8 mouse cellular contexts compared by ENCODE assay signal in the genomic region with DNA sequence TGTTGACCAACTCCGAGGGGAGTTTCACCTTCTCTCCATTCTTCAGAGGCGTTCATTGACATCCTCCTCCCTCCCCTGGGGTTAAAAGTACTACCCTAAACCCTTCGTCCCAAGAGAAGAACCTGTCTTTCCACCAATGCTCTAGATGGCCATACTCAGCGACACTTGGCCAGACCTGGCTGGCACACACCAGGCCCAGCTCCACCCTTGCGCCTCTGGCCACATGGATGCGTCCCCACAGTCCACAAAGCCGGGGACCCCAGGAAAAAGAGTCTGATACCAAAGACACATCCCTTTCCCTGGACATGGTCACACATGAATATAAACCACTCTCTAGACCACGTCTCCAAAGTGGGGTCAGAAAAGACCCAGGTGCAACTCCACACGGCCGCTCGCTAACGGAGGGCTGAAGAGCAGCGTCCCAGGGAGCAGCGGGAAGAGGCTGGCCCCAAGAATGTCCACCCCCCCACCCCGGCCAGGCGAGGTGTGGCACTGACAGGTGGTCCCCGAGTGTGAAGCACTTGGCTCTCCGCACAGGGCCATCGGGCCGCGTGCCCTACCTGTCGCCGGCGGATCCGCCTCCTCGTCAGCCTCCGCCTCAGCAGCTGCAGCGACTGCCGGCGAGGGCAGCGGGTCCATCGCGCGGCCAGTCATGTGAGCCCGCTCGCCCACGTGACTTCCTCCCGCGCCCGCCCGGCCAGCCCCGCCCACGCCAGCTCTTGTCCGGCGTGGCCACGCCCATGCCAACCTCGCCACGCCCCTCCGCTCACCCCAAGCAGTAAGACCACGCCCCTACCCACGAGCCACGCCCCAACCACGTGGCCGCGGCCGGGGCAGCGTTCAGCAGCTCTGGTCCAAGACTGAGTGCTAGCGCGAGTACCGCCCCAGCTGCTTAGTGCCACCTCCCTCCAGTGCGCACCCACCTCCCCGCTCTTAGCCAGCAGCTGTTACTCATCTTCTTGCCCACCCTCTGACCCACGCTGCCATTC. TPM values are rescaled to one million over a fixed set of nuclear protein-coding genes. Genes with fewer than 3 reads are reported as not detected.
DNase-seq lines count a peak whose midpoint lies in the region; ATAC-seq and TF ChIP-seq lines count a peak whose summit lies in the region.

Gene Snx8 (minus strand): TSS at position 675 of the 989 bp plus-strand sequence.

- no peaks in the 10 kb centered on the region for H3K9me3 ChIP-seq in ES-E14 (ENCODE audit: control insufficient read depth, insufficient read depth, low read depth, low read length)
- H3K9me3 ChIP-seq in forebrain, embryonic 15.5 days = no peaks in the 10 kb centered on the region

- TF ChIP-seq CTCF in lung, adult 2 months (IDR thresholded peaks at IDR 0.05; ENCODE audit: insufficient read depth, low read length) = no peak

- H3K4me2 ChIP-seq in forebrain, embryonic 15.5 days (replicated peaks) = peak within 1 kb of the TSS; percentile 96

- no peak within 1 kb of the TSS for H3K27ac ChIP-seq in ES-E14 (ENCODE audit: insufficient read depth, low read depth, low read length, poor library complexity, severe bottlenecking)
- H3K27ac ChIP-seq in forebrain, embryonic 15.5 days (replicated peaks) = 0 out of 2 replicates have a peak within 1 kb of the TSS, but pooled peaks have one; percentile 24

- no peaks in the 10 kb centered on the region for H3K36me3 ChIP-seq in ES-E14 (ENCODE audit: control insufficient read depth, insufficient read depth, low read length, poor library complexity, severe bottlenecking)
- no peaks in the 10 kb centered on the region for H3K36me3 ChIP-seq in forebrain, embryonic 15.5 days

- 2% methylated on average over 61 of the region's 63 CpGs for WGBS in forebrain, embryonic 15.5 days
- 1% methylated on average over 63 of the region's 63 CpGs for WGBS in lung, adult 2 months

- peaks cover 0 to 3% of the 10 kb centered on the region in 2 experiments; a peak in 2 of 4 replicates for H3K4me1 ChIP-seq in ES-E14 (ENCODE audit: control insufficient read depth in 2 of 2, insufficient read depth in 2 of 2, low read length in 2 of 2, poor library complexity in 1 of 2)
- peaks cover 21% of the 10 kb centered on the region for H3K4me1 ChIP-seq in forebrain, embryonic 15.5 days
- peaks cover 5% of the 10 kb centered on the region for H3K4me1 ChIP-seq in lung, adult 2 months (ENCODE audit: control insufficient read depth, insufficient read depth, low read length)

- H3K27me3 ChIP-seq in forebrain, embryonic 15.5 days = no peaks in the 10 kb centered on the region

- ATAC-seq in forebrain, embryonic 15.5 days (replicated peaks) = peak; percentile 94
- ATAC-seq in neutrophil, adult 5-6 weeks (ENCODE audit: extremely low read depth, insufficient number of reproducible peaks, low FRiP score, poor library complexity, severe bottlenecking) = peak; percentile 89

- peak within 1 kb of the TSS; percentile 85 for H3K9ac ChIP-seq in ES-E14 (ENCODE audit: insufficient read depth, low read depth, low read length, poor library complexity, severe bottlenecking)
- peak within 1 kb of the TSS; percentile 68 for H3K9ac ChIP-seq in forebrain, embryonic 15.5 days (replicated peaks)

- peak; percentile 82; the same call in 1 of the 2 replicates for TF ChIP-seq POLR2A in lung, adult 2 months (IDR thresholded peaks at IDR 0.05; ENCODE audit: borderline replicate concordance, extremely low read depth, low read depth, low read length)

- intact Hi-C loops in heart, postnatal 25 days (cut with DNase I) = no loop called here

- H3K4me3 ChIP-seq in ES-E14 (ENCODE audit: insufficient read depth in 1 of 2, low read depth in 1 of 2, low read length in 2 of 2, poor library complexity in 1 of 2, severe bottlenecking in 1 of 2) = peak within 1 kb of the TSS; percentile 88 to 94
- peak within 1 kb of the TSS; percentile 76 for H3K4me3 ChIP-seq in forebrain, embryonic 15.5 days
- H3K4me3 ChIP-seq in lung, adult 2 months (replicated peaks; ENCODE audit: extremely low read depth, low read depth, low read length) = peak within 1 kb of the TSS; percentile 89

- peak; percentile 91 for DNase-seq in ES-E14 (ENCODE audit: low read depth, low spot score)
- peak; percentile 90 for DNase-seq in cerebellum, adult 11-12 months
- DNase-seq in heart, postnatal 25 days (ENCODE audit: low spot score) = peak; percentile 93
- peak; percentile 78 to 88 for DNase-seq in layer of hippocampus, adult 18-20 months (ENCODE audit: low spot score in 2 of 2)
- DNase-seq in lung, adult 2 months = peak; percentile 98
- DNase-seq in thymus, adult 18-20 months = peak; percentile 70 to 74

- in situ Hi-C loops in ES-E14 (cut with MboI; ENCODE audit: low sequenced_read_pairs in 2 of 2, unreplicated experiment in 2 of 2) = no loop called here

TF ChIP-seq in ES-E14, 5 proteins besides CTCF, POLR2A, EP300 and RAD21:
- no peak for TF ChIP-seq MAFK (IDR thresholded peaks at IDR 0.05; ENCODE audit: insufficient read depth, low read depth, low read length)
- 0 out of 2 replicates have a peak, but pooled peaks have one; percentile 42 for TF ChIP-seq HCFC1 (IDR thresholded peaks at IDR 0.05; ENCODE audit: borderline replicate concordance, insufficient read depth, low read length)

RNA-seq across cellular contexts. Expression of gene Snx8, which starts in this region (rescaled TPM):
- total RNA-seq in ES-E14 (2012; rRNA removed) = 27.9 and 41.4 TPM in 2 replicates
- polyA plus RNA-seq in forebrain, embryonic 15.5 days (2015; fragmentation: Nextera tagmentation; extraction: Ambion mirVana) = 17.9 and 18.8 TPM in 2 replicates
- total RNA-seq in heart, postnatal 25 days (2021) = 10 to 100 TPM; 12.5 to 14.0 TPM
- total RNA-seq in layer of hippocampus, adult 18-20 months (2021) = 10 to 100 TPM; 11.3 to 12.2 TPM
- polyA plus RNA-seq in lung, adult 2 months (2012; rRNA removed) = 18.7 and 20.0 TPM in 2 replicates
- total RNA-seq in neutrophil, adult 5-6 weeks (2017) = 98.5 and 111 TPM in 2 replicates
